Mouse (Mus musculus) small intestine, adult 10 weeks (tissue): Measurements from ENCODE around the gene Lama1. TPM values are rescaled to one million over a fixed set of nuclear protein-coding genes. Genes with fewer than 3 reads are reported as not detected.

Experiments
- polyA plus RNA-seq: library from polyadenylated mRNA; stranded (reverse); fragments of 350-450 nt; fragmentation: Illumina TruSeq; extraction: RNeasy Lipid Tissue Mini Kit (QIAGEN cat#74804); gene quantifications from one replicate; pipeline ENCODE4 v1.2.3, GENCODE M21; 2014; ENCODE audit warnings: low replicate concordance

Lama1 gene
- 0.07 TPM for polyA plus RNA-seq

DNA sequence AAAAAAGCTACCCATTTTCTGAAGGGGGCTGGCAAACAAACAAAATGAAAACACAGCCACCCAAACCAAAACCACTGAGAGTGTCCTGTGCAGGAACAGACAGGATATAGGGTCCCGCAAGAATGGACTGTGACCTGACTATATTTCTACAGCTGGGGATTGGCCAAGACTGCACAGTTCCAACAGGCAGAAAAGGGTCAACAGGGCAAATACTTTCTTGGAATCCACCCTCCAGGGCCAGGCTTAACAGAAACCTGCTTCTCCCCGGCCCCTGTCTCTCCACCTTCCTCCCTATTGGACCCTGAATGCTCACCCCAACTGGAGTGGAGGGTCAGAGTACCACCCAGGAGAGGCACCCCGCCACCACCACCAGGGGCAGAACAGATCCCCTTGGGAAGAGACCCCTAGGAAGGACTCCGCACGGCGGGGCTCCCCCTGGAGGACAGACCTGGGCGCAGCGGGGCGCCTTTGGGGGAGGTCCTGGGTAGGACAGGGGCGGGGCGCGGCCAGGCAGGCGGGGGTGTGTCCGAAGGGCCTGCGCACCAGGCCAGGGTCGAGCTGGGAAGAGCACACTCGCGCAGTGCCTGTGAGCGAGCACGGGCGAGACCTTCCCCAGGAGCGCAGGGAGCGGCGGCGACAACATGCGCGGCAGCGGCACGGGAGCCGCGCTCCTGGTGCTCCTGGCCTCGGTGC is at the start of gene Lama1:
Gene Lama1, plus strand, starts transcription at position 566 of the 693 bp plus-strand sequence.

Other genes with a start within 250 kb of the Lama1 start
- not detected for gene Lrrc30, start 64.5 kb upstream of the Lama1 start, polyA plus RNA-seq